Mouse (Mus musculus): ENCODE data around the gene Mrgprb4. TPM values are rescaled to one million over a fixed set of nuclear protein-coding genes. Genes with fewer than 3 reads are reported as not detected.

Mrgprb4 gene
- not detected in 2 replicates for total RNA-seq (2015)
- not detected in 2 replicates for total RNA-seq (2017)

DNA sequence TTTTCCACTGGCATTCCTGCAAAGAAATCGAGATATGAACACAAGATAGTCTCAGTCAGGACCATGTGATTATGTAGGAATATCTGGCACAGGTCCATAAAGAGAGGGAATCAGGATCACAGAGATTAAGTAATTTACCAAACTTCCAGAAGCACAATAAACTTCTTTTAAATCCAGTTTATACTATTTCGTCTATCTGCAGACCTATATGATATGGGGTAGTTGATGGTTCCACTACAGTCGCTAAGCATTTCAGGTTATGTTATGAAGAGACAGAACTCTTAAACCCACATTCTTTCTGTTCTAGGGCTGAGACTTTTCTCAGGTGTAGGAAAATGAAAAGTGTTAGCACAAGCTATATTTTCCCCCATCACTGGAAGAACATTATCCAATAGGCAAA, at the start of gene Mrgprb4:
Gene Mrgprb4, minus strand, starts transcription at position 101 of the 400 bp plus-strand sequence.
- no peak for ATAC-seq (replicated peaks; ENCODE audit: poor library complexity)

DNA sequence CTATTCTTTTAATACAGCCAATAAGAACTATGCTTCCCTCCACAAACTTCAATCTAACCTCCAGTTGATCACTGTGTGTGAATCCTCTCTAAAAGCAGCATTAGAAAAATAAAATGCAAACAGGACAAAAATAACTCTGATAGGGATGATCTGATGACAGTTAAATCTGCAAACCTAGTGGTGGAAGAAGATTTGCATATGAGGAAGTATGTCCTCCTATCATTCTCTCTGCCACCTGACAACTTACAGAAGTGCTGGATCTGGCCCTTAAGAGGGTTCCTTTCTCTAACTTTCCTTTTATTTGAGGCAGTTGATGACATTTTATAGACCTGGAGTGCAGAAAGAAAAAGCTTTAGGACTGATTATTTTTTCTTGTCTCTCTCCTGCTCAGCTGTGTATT, 27.0 kb upstream of the Mrgprb4 start:
- no peak for ATAC-seq (replicated peaks; ENCODE audit: poor library complexity)

DNA sequence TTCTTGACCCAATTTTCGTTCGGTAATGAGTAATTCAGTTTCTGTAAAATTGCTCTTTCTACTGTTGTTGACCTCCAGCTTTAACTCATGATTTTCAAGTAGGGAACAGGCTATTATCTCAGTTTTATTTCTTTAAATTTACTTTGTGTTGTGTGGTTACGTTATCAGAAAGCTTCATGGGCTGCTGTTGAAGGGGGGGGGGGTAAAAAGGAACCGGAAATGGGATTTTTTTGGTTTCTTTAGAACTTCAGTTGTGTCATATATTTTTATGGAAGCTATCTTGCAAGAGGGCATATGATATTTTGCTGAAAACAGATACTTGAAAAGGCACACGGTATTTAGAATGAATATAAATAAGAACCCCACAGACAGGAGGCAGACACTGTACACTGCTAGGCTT, 26.0 kb upstream of the Mrgprb4 start:
- no peak for ATAC-seq (replicated peaks; ENCODE audit: poor library complexity)

DNA sequence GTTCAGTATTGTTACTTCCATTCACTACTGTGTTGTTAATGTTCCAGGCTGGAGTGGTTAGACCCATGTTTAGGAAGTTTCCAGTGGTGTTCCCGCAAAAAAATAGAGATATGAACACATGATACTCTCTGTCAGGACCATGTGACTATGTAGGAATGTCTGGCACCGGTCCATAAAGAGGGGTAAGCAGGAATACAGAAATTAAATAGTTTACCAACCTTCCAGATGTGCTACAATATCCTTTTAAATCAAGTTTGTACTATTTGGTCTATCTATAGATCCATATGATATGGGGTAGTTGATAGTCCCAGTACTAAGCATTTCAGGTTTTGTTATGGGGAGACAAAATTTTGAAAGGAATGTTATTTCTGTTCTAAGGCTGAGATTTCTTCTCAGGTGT, 30.2 kb downstream of the Mrgprb4 start, which contains the start of gene Mrgprb5:
Gene Mrgprb5, minus strand, starts transcription at position 101 of the 400 bp plus-strand sequence.
- ATAC-seq (replicated peaks; ENCODE audit: poor library complexity), result no peak

DNA sequence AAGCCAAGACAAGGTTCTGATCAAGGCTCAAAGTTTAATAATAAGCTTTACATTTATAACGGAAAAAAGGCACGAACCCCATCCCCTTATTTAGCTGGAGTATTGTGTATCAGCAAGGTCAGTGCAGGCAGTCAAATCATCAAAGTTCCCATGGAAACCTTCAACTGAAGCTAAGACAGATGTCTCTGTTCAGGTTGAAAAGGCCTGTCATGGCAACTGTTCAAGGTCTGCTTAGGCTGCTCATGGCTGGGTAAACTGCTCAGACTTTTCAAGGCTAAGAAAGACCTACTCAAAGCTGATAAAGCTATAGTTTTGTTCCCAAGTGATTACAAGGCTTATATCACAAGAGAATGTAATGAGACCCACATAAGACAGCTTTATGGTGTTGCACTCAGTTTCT, 31.6 kb downstream of the Mrgprb4 start:
- no peak for ATAC-seq (replicated peaks; ENCODE audit: poor library complexity)

Other genes with a start within 250 kb of the Mrgprb4 start
- not detected in 2 replicates for gene Mrgpra4, start 217.2 kb downstream of the Mrgprb4 start, total RNA-seq (2015)
- gene Mrgpra4, start 217.2 kb downstream of the Mrgprb4 start, total RNA-seq (2017), result not detected in 2 replicates
- not detected in 2 replicates for gene Mrgprx1, start 171.7 kb downstream of the Mrgprb4 start, total RNA-seq (2015)
- gene Mrgprx1, start 171.7 kb downstream of the Mrgprb4 start, total RNA-seq (2017), result not detected in 2 replicates
- not detected in 2 replicates for gene Mrgprb5, start 30.3 kb downstream of the Mrgprb4 start, total RNA-seq (2015)
- gene Mrgprb5, start 30.3 kb downstream of the Mrgprb4 start, total RNA-seq (2017), result not detected in 2 replicates
- gene Mrgprb8, start 189.2 kb upstream of the Mrgprb4 start, total RNA-seq (2015), result not detected in 2 replicates
- not detected in 2 replicates for gene Mrgprb8, start 189.2 kb upstream of the Mrgprb4 start, total RNA-seq (2017)

Data from megakaryocyte progenitor cell, adult 5-6 weeks (primary cell).